Mouse (Mus musculus): ENCODE data around the gene Krtap13-1. TPM values are rescaled to one million over a fixed set of nuclear protein-coding genes. Genes with fewer than 3 reads are reported as not detected.

Krtap13-1 gene
- total RNA-seq, 2 experiments from 2014 or later = not detected

Other genes starting within 250 kb of the Krtap13-1 start
- gene Cldn17, start 221.9 kb upstream of the Krtap13-1 start, total RNA-seq (2021) = not detected
- gene Cldn8, start 165.7 kb upstream of the Krtap13-1 start, total RNA-seq (2021) = not detected
- not detected for gene Krtap24-1, start 116.6 kb upstream of the Krtap13-1 start, total RNA-seq (2021)
- gene 2310079G19Rik, start 101.2 kb upstream of the Krtap13-1 start, total RNA-seq (2021) = not detected
- not detected for gene Krtap26-1, start 81.1 kb upstream of the Krtap13-1 start, total RNA-seq (2021)
- not detected for gene Krtap27-1, start 57.2 kb upstream of the Krtap13-1 start, total RNA-seq (2021)
- not detected for gene 2310061N02Rik, start 20.9 kb upstream of the Krtap13-1 start, total RNA-seq (2021)
- not detected for gene Krtap13, start 22.8 kb downstream of the Krtap13-1 start, total RNA-seq (2021)
- not detected for gene 2310034C09Rik, start 30.0 kb downstream of the Krtap13-1 start, total RNA-seq (2021)
- not detected for gene 2310057N15Rik, start 45.3 kb downstream of the Krtap13-1 start, total RNA-seq (2021)
- gene Gm5965, start 49.0 kb downstream of the Krtap13-1 start, total RNA-seq (2021) = not detected
- not detected for gene Gm20741, start 83.4 kb downstream of the Krtap13-1 start, total RNA-seq (2021)
- not detected for gene Krtap15, start 91.4 kb downstream of the Krtap13-1 start, total RNA-seq (2021)
- not detected for gene Krtap14, start 97.3 kb downstream of the Krtap13-1 start, total RNA-seq (2021)
- gene Krtap19-1, start 140.5 kb downstream of the Krtap13-1 start, total RNA-seq (2021) = not detected
- not detected for gene Krtap19-2, start 145.4 kb downstream of the Krtap13-1 start, total RNA-seq (2021)
- gene Krtap19-3, start 149.2 kb downstream of the Krtap13-1 start, total RNA-seq (2021) = not detected
- gene Krtap19-4, start 156.2 kb downstream of the Krtap13-1 start, total RNA-seq (2021) = not detected
- not detected for gene Krtap19-5, start 167.6 kb downstream of the Krtap13-1 start, total RNA-seq (2021)
- gene Krtap19-9b, start 203.4 kb downstream of the Krtap13-1 start, total RNA-seq (2021) = not detected
- not detected for gene Krtap16-3, start 234.0 kb downstream of the Krtap13-1 start, total RNA-seq (2021)

Data from left cerebral cortex, postnatal 14 days (tissue).